In the genomic region with DNA sequence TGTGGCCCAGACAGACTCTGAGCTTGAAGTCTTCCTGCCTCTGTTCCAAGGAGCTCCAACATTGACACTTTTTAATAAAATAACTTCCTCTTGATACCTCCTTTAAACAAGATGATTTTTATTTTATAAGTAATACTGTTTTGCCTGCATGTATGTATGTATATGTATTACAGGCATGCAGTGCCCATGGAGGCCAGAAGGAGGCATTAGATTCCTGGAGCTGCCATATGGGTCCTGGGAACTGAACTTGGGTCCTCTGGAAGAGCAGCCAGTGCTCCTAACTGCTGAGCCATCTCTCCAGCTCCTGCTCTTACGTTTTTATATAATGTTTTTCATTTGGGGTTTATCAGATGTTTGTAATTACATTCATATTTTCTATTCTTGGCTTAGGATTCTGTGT, we compare ENCODE assay signal across 22 mouse cellular contexts. TPM values are rescaled to one million over a fixed set of nuclear protein-coding genes. Genes with fewer than 3 reads are reported as not detected.
DNase-seq lines count a peak whose midpoint lies in the region; ATAC-seq and TF ChIP-seq lines count a peak whose summit lies in the region.
"Had no signal": no experiment of that assay in that cellular context is flagged by ENCODE, and none has a peak within 500 bp of the region (broad histone marks: within the 10 kb centered on the region; RNA-seq: fewer than 3 reads in every experiment).

No protein-coding gene starts in this region.

- no peak overlapping the region for H3K9ac ChIP-seq in heart, adult 2 months (ENCODE audit: low read depth, low read length)
- no peak overlapping the region for H3K9ac ChIP-seq in liver, embryonic 14.5 days (replicated peaks)
- no peak overlapping the region for H3K9ac ChIP-seq in liver, embryonic 11.5 days (ENCODE audit: low read depth, low read length)
- H3K9ac ChIP-seq: embryonic facial prominence, embryonic 12.5 days; forebrain, embryonic 12.5 days; limb, embryonic 12.5 days; liver, embryonic 12.5 days; lung, embryonic 15.5 days had no signal

- peaks cover 2% of the 10 kb centered on the region; the same call in 1 of the 2 replicates for H3K36me3 ChIP-seq in heart, adult 2 months (ENCODE audit: control insufficient read depth, insufficient read depth, low read length)
- H3K36me3 ChIP-seq in liver, embryonic 14.5 days (replicated peaks; ENCODE audit: control insufficient read depth, insufficient read depth, low read depth): peaks cover 7% of the 10 kb centered on the region
- H3K36me3 ChIP-seq in liver, embryonic 11.5 days (ENCODE audit: control insufficient read depth, insufficient read depth, low read length): peaks cover 8% of the 10 kb centered on the region

- no peak for DNase-seq in heart, adult 2 months
- DNase-seq in heart, postnatal 25 days (ENCODE audit: low spot score): no peak
- DNase-seq in liver, embryonic 14.5 days (ENCODE audit: low read depth in 3 of 3, low spot score in 3 of 3): no peak
- no peak for DNase-seq in liver, embryonic 11.5 days (ENCODE audit: low spot score)
- DNase-seq in ES-CJ7 (ENCODE audit: low read depth, low spot score) (peak; percentile 32), R1 (ENCODE audit: low read depth, low spot score) (peak; percentile 44)
- DNase-seq in spleen, postnatal 4 days (ENCODE audit: low spot score in 2 of 2): no peak
- DNase-seq: adrenal gland, adult 8-10 months; B cell, adult 2 months; cerebellum, adult 11-12 months; cerebellum, postnatal 25 days; kidney, adult 18-20 months; thymus, adult 2 months; thymus, postnatal 4 days had no signal

- TF ChIP-seq POLR2A in heart, adult 2 months (IDR thresholded peaks at IDR 0.05; ENCODE audit: insufficient read depth, low read depth, low read length): no peak

- no peaks in the 10 kb centered on the region for H3K4me1 ChIP-seq in heart, adult 2 months (ENCODE audit: control insufficient read depth, insufficient read depth, low read length)
- no peaks in the 10 kb centered on the region for H3K4me1 ChIP-seq in liver, embryonic 14.5 days (replicated peaks; ENCODE audit: control insufficient read depth in 2 of 2, insufficient read depth in 2 of 2, low read length in 1 of 2)
- no peaks in the 10 kb centered on the region for H3K4me1 ChIP-seq in liver, embryonic 11.5 days (replicated peaks; ENCODE audit: control insufficient read depth, insufficient read depth, low read length)
- H3K4me1 ChIP-seq: embryonic facial prominence, embryonic 12.5 days; forebrain, embryonic 12.5 days; lung, embryonic 15.5 days had no signal

- H3K79me2 ChIP-seq in heart, adult 2 months (replicated peaks; ENCODE audit: control insufficient read depth, insufficient read depth, low read length): peaks cover 4% of the 10 kb centered on the region; the same call in 1 of the 2 replicates

- H3K27me3 ChIP-seq in heart, adult 2 months (ENCODE audit: control insufficient read depth, insufficient read depth, low read length): no peaks in the 10 kb centered on the region
- no peaks in the 10 kb centered on the region for H3K27me3 ChIP-seq in liver, embryonic 14.5 days (ENCODE audit: control insufficient read depth, insufficient read depth, low read length)
- H3K27me3 ChIP-seq in liver, embryonic 11.5 days (replicated peaks; ENCODE audit: control insufficient read depth, insufficient read depth, low read length): no peaks in the 10 kb centered on the region
- H3K27me3 ChIP-seq: embryonic facial prominence, embryonic 12.5 days; forebrain, embryonic 12.5 days; limb, embryonic 12.5 days; liver, embryonic 12.5 days; lung, embryonic 15.5 days had no signal

- no peak overlapping the region for H3K27ac ChIP-seq in heart, adult 2 months
- H3K27ac ChIP-seq in liver, embryonic 14.5 days: no peak overlapping the region
- no peak overlapping the region for H3K27ac ChIP-seq in liver, embryonic 11.5 days (ENCODE audit: low read depth, low read length)
- H3K27ac ChIP-seq: embryonic facial prominence, embryonic 12.5 days; forebrain, embryonic 12.5 days; limb, embryonic 12.5 days; liver, embryonic 12.5 days; lung, embryonic 15.5 days; macrophage had no signal

- intact Hi-C loops in heart, adult 2 months (cut with DNase I): no loop called here
- intact Hi-C loops in heart, postnatal 25 days (cut with DNase I): no loop called here

- no peak for ATAC-seq in liver, embryonic 14.5 days (ENCODE audit: insufficient read depth)
- no peak for ATAC-seq in liver, embryonic 11.5 days (replicated peaks; ENCODE audit: low FRiP score)
- ATAC-seq: activated CD4-positive, CD25-positive, alpha-beta regulatory T cell, adult 4 months; liver, embryonic 12.5 days had no signal

- H3K4me3 ChIP-seq in heart, adult 2 months: no peak overlapping the region
- no peak overlapping the region for H3K4me3 ChIP-seq in liver, embryonic 14.5 days (ENCODE audit: insufficient read depth in 1 of 2, low read depth in 2 of 2, low read length in 2 of 2)
- H3K4me3 ChIP-seq in liver, embryonic 11.5 days (ENCODE audit: low read depth, low read length): no peak overlapping the region
- H3K4me3 ChIP-seq: embryonic facial prominence, embryonic 12.5 days; forebrain, embryonic 12.5 days; limb, embryonic 12.5 days; liver, embryonic 12.5 days; lung, embryonic 15.5 days had no signal

- TF ChIP-seq EP300 in heart, adult 2 months (IDR thresholded peaks at IDR 0.05; ENCODE audit: insufficient read depth, low read depth, low read length): no peak
- no peak for TF ChIP-seq EP300 in liver, embryonic 14.5 days (IDR thresholded peaks at IDR 0.05; ENCODE audit: low read depth)

- H3K4me2 ChIP-seq in liver, embryonic 14.5 days (ENCODE audit: low read depth): no peak overlapping the region
- H3K4me2 ChIP-seq in liver, embryonic 11.5 days: no peak overlapping the region
- H3K4me2 ChIP-seq: embryonic facial prominence, embryonic 12.5 days; forebrain, embryonic 12.5 days; heart, embryonic 11.5 days; limb, embryonic 12.5 days; liver, embryonic 12.5 days; lung, embryonic 15.5 days had no signal

- H3K9me3 ChIP-seq in liver, embryonic 14.5 days (ENCODE audit: control insufficient read depth, low read length): no peaks in the 10 kb centered on the region
- H3K9me3 ChIP-seq in liver, embryonic 11.5 days (ENCODE audit: control insufficient read depth, low read length): no peaks in the 10 kb centered on the region
- H3K9me3 ChIP-seq: embryonic facial prominence, embryonic 12.5 days; forebrain, embryonic 12.5 days; limb, embryonic 12.5 days; liver, embryonic 12.5 days; lung, embryonic 15.5 days had no signal

- peak; percentile 26; the same call in 1 of the 2 replicates for TF ChIP-seq CTCF in heart, adult 2 months (IDR thresholded peaks at IDR 0.05)
- peak; percentile 28; the same call in 1 of the 2 replicates for TF ChIP-seq CTCF in liver, embryonic 14.5 days (IDR thresholded peaks at IDR 0.05; ENCODE audit: low read depth)

- 81% methylated on average over 1 of the region's 1 CpGs for WGBS in heart, adult 2 months
- 77% methylated on average over 1 of the region's 1 CpGs for WGBS in liver, embryonic 14.5 days (ENCODE audit: insufficient replicate concordance)
- WGBS in liver, embryonic 11.5 days: 92% methylated on average over 1 of the region's 1 CpGs

RNA-seq across cellular contexts. Expression of gene Dlg1, which starts 9.0 kb away (rescaled TPM):
- 10 to 100 TPM; 56.2 to 61.9 TPM for total RNA-seq in heart, adult 2 months (2021)
- polyA plus RNA-seq in heart, adult 2 months (2012; rRNA removed): 14.9 and 36.5 TPM in 2 replicates
- total RNA-seq in heart, postnatal 25 days (2021): 10 to 100 TPM; 41.7 to 41.8 TPM
- 8.1 and 12.9 TPM in 2 replicates for polyA plus RNA-seq in liver, embryonic 14.5 days (2012; rRNA removed)
- polyA plus RNA-seq in liver, embryonic 14.5 days (2014; fragmentation: Nextera tagmentation; extraction: Ambion mirVana): 7.3 and 8.7 TPM in 2 replicates
- 25.2 and 25.3 TPM in 2 replicates for polyA plus RNA-seq in liver, embryonic 11.5 days (2014; fragmentation: Nextera tagmentation; extraction: Ambion mirVana)

Comparison
In these comparisons a context has a peak if more than half of its experiments do, and no peak if none do; other contexts are left out.
1. DNase-seq: peak in ES-CJ7 (single experiment) and R1 (single experiment); none in heart, adult 2 months (0 of 2), heart, postnatal 25 days (single experiment), liver, embryonic 14.5 days (0 of 3), liver, embryonic 11.5 days (single experiment) and spleen, postnatal 4 days (0 of 2).